Mouse (Mus musculus): ENCODE measurements at regions not wholly inside any gene's neighbourhood (a gene's known extent, or its start where the extent isn't known, plus 50 kb on each side); places are given as distances from the start of the nearest gene placed in this dataset.

DNA sequence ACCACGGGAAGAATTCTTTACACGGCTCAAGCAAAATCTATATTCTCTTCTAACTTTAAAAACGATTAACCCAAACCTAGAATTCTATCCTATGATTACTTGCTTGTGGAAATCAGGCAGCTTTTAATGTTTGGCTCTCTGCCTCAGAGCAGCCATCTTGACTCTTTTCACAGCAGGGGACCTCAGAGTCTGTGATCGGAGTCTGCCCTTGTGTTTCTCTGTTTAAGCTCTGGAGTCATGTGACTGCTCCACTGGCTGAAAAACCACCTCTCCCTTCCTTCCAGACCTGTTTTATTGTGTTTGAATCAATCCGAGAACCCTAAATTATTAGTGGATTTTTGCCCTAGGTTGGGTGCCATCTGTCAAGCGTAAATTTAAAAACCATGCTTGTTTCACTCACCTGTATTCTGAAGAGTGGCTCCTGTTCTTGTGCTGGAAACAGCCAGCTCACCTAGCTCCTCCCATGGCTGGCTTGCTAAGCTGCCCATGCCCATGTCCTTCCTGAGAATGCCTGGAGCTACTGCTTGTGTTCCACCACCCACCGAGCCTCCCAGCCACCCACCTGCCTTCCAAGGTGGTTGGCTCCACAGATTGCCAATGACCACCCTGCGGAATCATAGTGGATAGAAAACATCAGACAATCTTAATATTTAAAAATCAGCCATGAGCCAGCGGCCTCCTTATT, 62.6 kb downstream of the Perp start:
- intact Hi-C loops (cut with DNase I) = loop anchor here (10.0 kb wide), 1 partner anchor 343 kb away; no protein-coding TSS in a partner anchor
- no peak for DNase-seq (ENCODE audit: extremely low spot score in 1 of 2, low spot score in 2 of 2)

DNA sequence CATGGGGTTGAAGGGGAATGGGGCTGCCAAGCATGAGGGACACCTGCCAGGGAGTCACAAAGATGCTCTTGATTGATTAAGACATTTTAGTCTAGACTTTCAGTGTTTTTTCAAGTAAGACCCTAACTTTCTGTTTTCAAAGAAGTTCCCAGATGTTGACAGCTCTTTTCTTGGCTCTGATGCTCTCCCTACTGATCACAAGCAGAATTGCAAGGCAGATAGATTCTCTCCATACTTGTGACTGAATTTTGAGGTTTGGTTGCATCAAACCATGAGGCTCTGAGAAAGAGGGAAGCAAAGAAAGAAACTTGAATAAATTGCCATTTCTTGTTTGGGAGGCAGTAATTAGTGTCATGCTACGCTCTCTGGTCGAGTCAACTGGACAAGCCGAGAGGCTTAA, 64.5 kb downstream of the Perp start:
- no peak for DNase-seq (ENCODE audit: extremely low spot score in 1 of 2, low spot score in 2 of 2)
- intact Hi-C loops (cut with DNase I) = loop anchor here (10.0 kb wide), 1 partner anchor 345 kb away; no protein-coding TSS in a partner anchor

DNA sequence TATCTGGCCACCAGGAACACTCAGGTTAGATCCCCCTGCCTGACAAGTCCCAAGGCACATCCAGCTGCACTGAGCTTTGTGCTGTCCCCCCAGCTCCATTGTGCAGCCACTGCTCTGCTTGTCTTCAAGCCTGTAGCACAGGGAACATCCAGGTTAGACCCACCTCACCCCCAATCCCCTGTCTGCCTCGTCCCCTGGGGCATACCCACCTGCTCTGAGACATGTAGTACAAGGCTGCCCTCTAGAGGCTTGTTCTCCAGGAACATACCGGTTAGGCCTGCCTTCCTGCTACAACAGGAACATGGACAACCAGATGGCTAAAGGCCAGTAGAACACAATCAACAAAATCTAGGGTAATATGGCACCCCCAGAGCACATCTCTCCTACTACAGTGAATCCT, 66.1 kb downstream of the Perp start:
- intact Hi-C loops (cut with DNase I) = loop anchor here (10.0 kb wide), 1 partner anchor 614 kb away; no protein-coding TSS in a partner anchor
- DNase-seq (ENCODE audit: extremely low spot score in 1 of 2, low spot score in 2 of 2) = peak in 1 of 2 experiments; percentile 33

DNA sequence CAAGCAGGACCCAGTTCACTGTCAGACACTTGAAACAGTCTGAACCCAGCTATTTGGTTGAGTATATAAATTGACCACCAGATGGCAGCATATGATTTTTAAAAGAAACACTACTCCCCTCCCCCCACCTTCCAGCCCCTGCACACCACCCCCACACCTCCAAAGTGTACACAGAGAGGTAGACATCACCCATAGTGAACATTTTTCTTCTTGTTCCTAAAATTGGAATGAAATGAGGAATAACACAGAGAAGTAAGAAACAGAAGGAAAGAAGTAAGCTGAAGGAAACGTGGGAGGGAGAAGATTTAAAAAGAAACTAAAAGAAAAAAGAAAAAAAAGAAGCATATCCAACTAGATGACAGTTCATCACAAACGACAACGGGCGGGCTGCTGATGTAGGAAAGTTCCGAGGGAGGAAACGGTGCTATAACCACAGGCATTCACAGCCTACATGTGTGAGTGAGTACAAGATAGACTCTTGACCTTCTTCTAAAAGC, 72.3 kb downstream of the Perp start:
- peak in 1 of 2 experiments; percentile 13 for DNase-seq (ENCODE audit: extremely low spot score in 1 of 2, low spot score in 2 of 2)
- intact Hi-C loops (cut with DNase I) = loop anchor here (10.0 kb wide), 1 partner anchor 608 kb away; no protein-coding TSS in a partner anchor

DNA sequence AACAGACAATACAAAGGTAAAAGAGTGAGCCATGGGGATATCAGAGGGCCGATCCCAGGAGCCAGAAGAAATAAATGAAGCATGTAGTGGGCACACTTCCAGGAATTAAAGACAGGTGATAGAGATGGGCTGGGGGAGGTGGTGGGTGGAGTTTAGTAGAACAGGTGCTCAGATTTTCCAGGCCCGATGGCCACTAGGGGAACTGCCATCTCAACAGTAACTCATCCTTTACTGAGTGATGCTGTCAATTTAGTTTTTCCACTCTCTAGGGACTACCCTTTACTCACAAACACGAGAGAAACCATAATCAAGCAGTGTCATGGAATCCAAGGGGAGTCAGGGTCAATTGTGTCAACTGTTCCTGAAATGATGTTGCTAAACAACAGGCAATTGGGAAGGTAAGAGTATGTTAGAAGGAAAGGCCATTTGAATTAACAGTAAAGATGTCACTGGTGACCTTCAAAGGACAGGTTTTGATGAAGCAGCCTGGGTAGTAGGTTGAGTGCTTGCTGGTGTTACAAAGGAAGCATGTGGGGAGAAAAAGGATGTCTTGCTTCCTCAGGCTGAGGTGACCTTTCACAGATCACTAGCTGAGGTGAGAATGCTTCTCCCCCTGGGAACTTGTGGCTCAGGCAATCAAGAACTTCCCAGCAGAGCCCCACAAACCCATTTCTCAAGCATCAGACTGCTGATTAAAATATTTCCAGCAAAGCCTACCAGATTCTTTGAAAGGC, 78.4 kb downstream of the Perp start:
- intact Hi-C loops (cut with DNase I) = no loop called here
- DNase-seq (ENCODE audit: extremely low spot score in 1 of 2, low spot score in 2 of 2) = no peak

DNA sequence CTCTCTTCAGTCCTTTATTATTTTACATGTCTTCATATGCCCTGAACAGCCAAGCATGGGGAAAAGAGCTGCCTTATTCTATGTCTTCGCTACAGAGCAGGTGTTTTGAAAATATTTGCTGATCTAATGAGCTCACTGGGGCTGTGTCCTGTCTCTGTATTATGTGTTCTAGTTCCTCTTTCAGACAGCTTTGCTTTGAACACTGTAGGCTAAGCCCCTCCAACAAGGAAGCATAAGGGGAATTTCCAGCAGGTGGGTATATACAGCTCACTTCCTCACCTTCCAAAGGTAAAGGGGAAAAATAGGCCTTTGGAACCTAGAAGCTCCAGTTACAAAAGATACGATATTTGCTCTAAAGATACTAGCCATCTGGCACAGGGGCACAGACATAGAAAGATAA, 83.0 kb downstream of the Perp start:
- intact Hi-C loops (cut with DNase I) = no loop called here
- no peak for DNase-seq (ENCODE audit: extremely low spot score in 1 of 2, low spot score in 2 of 2)

DNA sequence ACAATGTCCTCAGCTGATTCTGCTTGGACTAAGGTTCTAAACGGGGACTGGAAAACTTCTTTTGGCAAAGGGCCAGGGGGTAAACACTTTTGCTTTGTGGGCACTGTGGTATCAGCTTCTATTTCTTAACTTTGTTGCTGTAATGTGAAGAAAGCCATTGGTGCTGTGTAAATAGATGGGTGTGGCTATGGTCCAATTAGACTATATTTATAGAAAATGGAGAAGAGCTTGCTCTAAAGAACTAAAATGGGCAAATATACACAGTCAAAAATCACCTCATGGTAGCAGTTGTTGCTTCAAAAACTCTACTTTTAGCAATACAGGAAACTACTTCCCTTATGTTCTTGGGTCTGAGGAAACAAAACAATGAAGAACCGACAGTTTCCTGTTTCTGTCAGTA, 84.1 kb downstream of the Tnfaip3 start:
- intact Hi-C loops (cut with DNase I) = no loop called here
- DNase-seq (ENCODE audit: extremely low spot score in 1 of 2, low spot score in 2 of 2) = no peak

DNA sequence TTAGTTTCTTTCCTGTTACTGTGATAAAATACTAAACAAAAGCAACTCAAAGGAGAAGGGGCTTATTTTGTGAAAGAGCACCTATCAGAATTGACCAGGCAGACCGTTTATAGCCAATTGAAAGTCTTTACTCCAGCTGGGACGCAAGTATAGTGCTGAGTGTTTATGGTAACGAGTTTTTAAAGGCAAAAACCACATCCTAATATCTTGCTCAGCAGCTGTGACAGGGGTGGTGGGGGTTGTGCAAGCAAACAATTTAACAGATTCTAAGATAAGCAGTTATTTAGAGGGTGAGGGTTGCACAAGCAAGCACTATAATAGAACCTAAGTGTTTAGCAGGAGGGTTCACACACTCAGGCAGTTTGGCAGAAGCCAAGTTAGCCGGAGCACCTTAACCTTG, 74.0 kb downstream of the Tnfaip3 start:
- intact Hi-C loops (cut with DNase I) = no loop called here
- DNase-seq (ENCODE audit: extremely low spot score in 1 of 2, low spot score in 2 of 2) = no peak

DNA sequence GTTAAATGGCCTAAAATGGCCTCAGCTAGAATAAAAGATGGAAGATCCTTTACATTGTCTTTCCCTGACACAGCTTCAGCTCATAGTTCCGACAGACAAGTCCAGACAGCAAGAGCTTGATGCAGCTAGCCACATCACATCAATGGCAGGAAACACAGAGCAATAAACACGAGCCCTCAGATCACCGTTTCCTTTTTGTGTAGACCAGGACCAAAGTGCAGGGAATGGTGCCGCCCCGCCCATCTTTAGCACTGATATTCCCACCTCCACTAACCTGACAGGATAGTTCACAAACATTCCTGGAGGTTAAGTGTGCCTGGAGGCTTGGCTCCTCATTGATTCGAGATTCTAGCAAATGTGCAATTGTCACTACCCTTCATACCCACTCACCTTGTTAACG, 73.5 kb downstream of the Tnfaip3 start:
- intact Hi-C loops (cut with DNase I) = no loop called here
- DNase-seq (ENCODE audit: extremely low spot score in 1 of 2, low spot score in 2 of 2) = no peak

DNA sequence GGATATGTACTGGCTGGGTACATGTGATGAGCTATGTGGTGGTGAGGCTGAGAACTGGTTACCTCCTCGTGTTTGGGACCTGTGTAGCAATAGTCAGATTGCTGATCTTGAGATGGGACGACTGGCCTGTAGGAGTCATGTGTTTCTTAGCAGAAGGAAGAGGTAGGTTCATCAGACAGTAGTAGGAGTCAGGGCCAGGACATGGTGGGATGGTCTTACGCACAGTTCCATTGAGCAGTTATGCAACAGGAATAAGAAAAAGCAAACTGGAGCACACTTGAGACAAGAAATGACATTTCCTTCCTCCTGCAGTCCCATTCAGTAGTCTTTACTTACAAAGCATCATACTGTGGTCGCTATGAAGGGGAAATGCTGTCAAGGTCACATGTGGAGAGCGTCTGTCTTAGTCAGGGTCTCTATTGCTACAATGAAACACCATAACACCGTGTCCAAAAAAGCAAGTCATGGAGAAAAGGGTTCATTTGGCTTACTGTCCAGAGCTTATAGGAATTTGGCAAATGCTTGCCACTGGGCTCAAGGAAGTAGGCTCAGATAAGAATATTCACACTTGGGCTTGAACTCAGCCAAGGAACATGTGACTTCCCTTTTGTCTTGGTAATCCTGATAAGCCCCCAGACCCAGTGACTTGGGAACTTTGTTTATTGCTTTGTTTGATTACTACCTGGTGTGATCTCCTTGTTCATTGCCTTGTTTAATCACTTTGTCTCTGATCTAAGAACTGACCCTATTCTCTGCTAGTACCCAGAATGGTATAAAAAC, 72.0 kb downstream of the Tnfaip3 start:
- intact Hi-C loops (cut with DNase I) = no loop called here
- no peak for DNase-seq (ENCODE audit: extremely low spot score in 1 of 2, low spot score in 2 of 2)

DNA sequence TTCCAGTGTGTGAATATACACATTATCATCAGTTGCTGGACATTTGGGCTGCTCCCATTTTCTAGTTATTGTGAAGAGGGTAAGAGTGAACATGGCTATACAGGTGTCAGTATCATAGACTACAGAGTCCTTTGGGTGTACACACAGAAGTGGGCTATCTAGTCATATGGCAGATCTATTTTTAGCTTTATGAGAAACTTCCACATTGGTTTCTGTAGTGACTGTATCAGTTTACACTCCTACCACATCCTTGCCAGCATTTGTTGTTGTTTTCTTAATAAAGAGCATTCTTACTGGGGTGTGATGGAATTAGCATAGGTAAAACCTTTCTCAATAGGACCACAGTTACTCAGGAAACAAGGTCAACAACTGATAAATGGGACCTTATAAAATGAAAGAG, 68.7 kb downstream of the Tnfaip3 start:
- intact Hi-C loops (cut with DNase I) = no loop called here
- no peak for DNase-seq (ENCODE audit: extremely low spot score in 1 of 2, low spot score in 2 of 2)

All from left cerebral cortex, postnatal 10 days (tissue).